Mouse (Mus musculus) lung, postnatal 0 days (tissue): Measurements from ENCODE around the gene Mlh3. TPM values are rescaled to one million over a fixed set of nuclear protein-coding genes. Genes with fewer than 3 reads are reported as not detected.

Experiments
- ATAC-seq: fragments of 200-750 bp; cut with Nextera tagmentation; 2 replicates; pipeline ENCODE4 v1.8.0; 2017; ENCODE audit warnings: moderate library complexity
- DNase-seq: peaks from one replicate; pipeline ENCODE4 v3.0.0-alpha.2; 2016; ENCODE audit warnings: low spot score
- H3K27ac ChIP-seq: fragments of 300-500 bp; sonication (generic); 2 replicates; pipeline ENCODE4 v1.5.1; 2014; ENCODE audit warnings: antibody characterized with exemption, mild to moderate bottlenecking, low read length, mixed read lengths
- H3K27me3 ChIP-seq: fragments of 300-500 bp; sonication (generic); replicated peaks from 2 replicates; pipeline ENCODE4 v1.6.1; 2014; ENCODE audit warnings: low read length, mixed read lengths; ENCODE audit not compliant: insufficient read depth
- H3K36me3 ChIP-seq: fragments of 300-500 bp; sonication (generic); 2 replicates; pipeline ENCODE4 v1.6.1; 2014; ENCODE audit warnings: low read length, mixed read lengths; ENCODE audit not compliant: insufficient read depth
- H3K4me1 ChIP-seq: fragments of 300-500 bp; sonication (generic); 2 replicates; pipeline ENCODE4 v1.6.1; 2014; ENCODE audit warnings: antibody characterized with exemption, low read depth, low read length, mixed read lengths; ENCODE audit not compliant: insufficient read depth
- H3K4me2 ChIP-seq: fragments of 300-500 bp; sonication (generic); replicated peaks from 2 replicates; pipeline ENCODE4 v1.6.1; 2014; ENCODE audit warnings: low read depth, mild to moderate bottlenecking, low read length, moderate library complexity, mixed read lengths
- H3K4me3 ChIP-seq: fragments of 300-500 bp; sonication (generic); 2 replicates; pipeline ENCODE4 v1.5.1; 2014; ENCODE audit warnings: low read depth, low read length
- H3K9ac ChIP-seq: fragments of 300-500 bp; sonication (generic); replicated peaks from 2 replicates; pipeline ENCODE4 v1.6.1; 2014; ENCODE audit warnings: low read depth, mild to moderate bottlenecking
- H3K9me3 ChIP-seq: fragments of 300-500 bp; sonication (generic); 2 replicates; pipeline ENCODE4 v1.6.1; 2016; ENCODE audit warnings: low read length, mixed read lengths
- CTCF ChIP-seq: IDR thresholded peaks from 2 replicates; pipeline ENCODE4 v1.5.1; 2016; ENCODE audit warnings: antibody characterized with exemption, mild to moderate bottlenecking
- EP300 ChIP-seq: IDR thresholded peaks from 2 replicates; pipeline ENCODE4 v1.6.1; 2016; ENCODE audit warnings: antibody characterized with exemption, mild to moderate bottlenecking, control low read depth
- WGBS: fragments of 180-500 bp; shearing (Covaris S2); extraction: QIAGEN DNeasy Blood & Tissue Kit; methylation state at CpG from one replicate; pipeline ENCODE4 v1.1.7; 2014; 5-methylcytosine and 5-hydroxymethylcytosine counted together
- polyA plus RNA-seq: library from polyadenylated mRNA; unstranded; fragments of >200 nt; fragmentation: Nextera tagmentation; extraction: Ambion mirVana; gene quantifications from 2 replicates; pipeline ENCODE4 v1.2.1, GENCODE M21; 2015

The Mlh3 gene
- polyA plus RNA-seq, 1 experiment from 2014 or later = 4.2 TPM

GRCm38 (mm10) chr12:85298127-85298834 lies 27.9 kb upstream of the Mlh3 start:
- H3K9ac ChIP-seq = no peak overlapping the region
- DNase-seq = no peak
- ATAC-seq = no peak
- WGBS = 63% methylated on average over 11 of the region's 11 CpGs
- H3K27me3 ChIP-seq = no peaks in the 10 kb centered on the region
- no peaks in the 10 kb centered on the region for H3K9me3 ChIP-seq
- H3K4me2 ChIP-seq = no peak overlapping the region
- no peak for TF ChIP-seq CTCF
- no peak for TF ChIP-seq EP300
- H3K4me1 ChIP-seq = no peaks in the 10 kb centered on the region
- H3K4me3 ChIP-seq = no peak overlapping the region
- no peak overlapping the region for H3K27ac ChIP-seq
- peaks cover 21% of the 10 kb centered on the region; the same call in 1 of the 2 replicates for H3K36me3 ChIP-seq

GRCm38 (mm10) chr12:85297345-85297997 lies 27.1 kb upstream of the Mlh3 start:
- TF ChIP-seq CTCF = no peak
- no peak for TF ChIP-seq EP300
- Histone ChIP-seq H3K27ac (no peak overlapping the region), H3K4me3 (no peak overlapping the region), H3K4me1 (no peaks in the 10 kb centered on the region), H3K27me3 (no peaks in the 10 kb centered on the region), H3K36me3 (peaks cover 17% of the 10 kb centered on the region; the same call in 1 of the 2 replicates), H3K9me3 (no peaks in the 10 kb centered on the region), H3K9ac (no peak overlapping the region), H3K4me2 (no peak overlapping the region)
- no peak for ATAC-seq
- DNase-seq = no peak
- WGBS = 81% methylated on average over 10 of the region's 10 CpGs

GRCm38 (mm10) chr12:85296915-85297314 lies 26.5 kb upstream of the Mlh3 start:
- ATAC-seq = no peak
- Histone ChIP-seq H3K9ac (no peak overlapping the region), H3K4me2 (no peak overlapping the region)

DNA sequence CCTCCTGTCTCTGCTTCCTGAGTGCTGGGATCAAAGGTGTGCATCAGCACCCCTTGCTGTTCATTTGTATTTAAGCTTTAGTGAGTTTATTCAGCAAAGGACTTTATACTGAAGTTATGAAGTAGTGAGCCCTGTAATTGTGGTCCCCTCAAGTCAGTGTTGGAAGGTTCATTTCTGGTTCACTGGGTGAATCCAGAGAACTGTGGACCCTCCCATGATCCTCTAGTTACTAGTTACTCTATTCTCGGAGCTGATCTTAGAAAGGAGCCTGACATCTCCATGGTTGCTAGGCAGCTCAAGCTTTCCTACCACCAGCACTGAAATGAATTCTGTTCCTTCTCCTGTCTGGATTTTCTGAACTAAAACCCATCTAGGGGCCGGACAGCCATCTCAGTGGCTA lies 25.1 kb upstream of the Mlh3 start:
- H3K9ac ChIP-seq = no peak overlapping the region
- no peaks in the 10 kb centered on the region for H3K9me3 ChIP-seq
- H3K27ac ChIP-seq = no peak overlapping the region
- H3K4me2 ChIP-seq = no peak overlapping the region
- ATAC-seq = no peak
- no peak for TF ChIP-seq EP300
- TF ChIP-seq CTCF = no peak
- H3K36me3 ChIP-seq = no peaks in the 10 kb centered on the region
- 86% methylated on average over 2 of the region's 2 CpGs for WGBS
- DNase-seq = no peak
- H3K4me1 ChIP-seq = no peaks in the 10 kb centered on the region
- no peaks in the 10 kb centered on the region for H3K27me3 ChIP-seq
- no peak overlapping the region for H3K4me3 ChIP-seq

More at GRCm38 (mm10) chr12:85296915-85297314, 26.5 kb upstream of the Mlh3 start:
- no peak overlapping the region for H3K4me3 ChIP-seq
- 72% methylated on average over 5 of the region's 5 CpGs for WGBS
- TF ChIP-seq EP300 (no peak), CTCF (no peak)
- no peaks in the 10 kb centered on the region for H3K9me3 ChIP-seq
- H3K27me3 ChIP-seq = no peaks in the 10 kb centered on the region
- no peaks in the 10 kb centered on the region for H3K4me1 ChIP-seq
- no peak for DNase-seq
- peaks cover 12% of the 10 kb centered on the region; the same call in 1 of the 2 replicates for H3K36me3 ChIP-seq
- H3K27ac ChIP-seq = no peak overlapping the region

GRCm38 (mm10) chr12:85292906-85293305 lies 22.5 kb upstream of the Mlh3 start:
- no peak overlapping the region for H3K4me3 ChIP-seq
- H3K36me3 ChIP-seq = no peaks in the 10 kb centered on the region
- no peak overlapping the region for H3K4me2 ChIP-seq
- no peaks in the 10 kb centered on the region for H3K9me3 ChIP-seq
- no peak overlapping the region for H3K27ac ChIP-seq
- H3K4me1 ChIP-seq = peaks cover 4% of the 10 kb centered on the region; the same call in 1 of the 2 replicates
- DNase-seq (no peak), ATAC-seq (no peak)
- TF ChIP-seq EP300 (no peak), CTCF (peak; percentile 25; the same call in 1 of the 2 replicates)
- no peak overlapping the region for H3K9ac ChIP-seq
- no peaks in the 10 kb centered on the region for H3K27me3 ChIP-seq

GRCm38 (mm10) chr12:85292288-85292687 lies 21.9 kb upstream of the Mlh3 start:
- ATAC-seq (no peak), DNase-seq (no peak)
- Histone ChIP-seq H3K9ac (no peak overlapping the region), H3K27me3 (no peaks in the 10 kb centered on the region), H3K36me3 (no peaks in the 10 kb centered on the region), H3K9me3 (no peaks in the 10 kb centered on the region), H3K4me2 (no peak overlapping the region), H3K4me3 (no peak overlapping the region), H3K4me1 (peaks cover 4% of the 10 kb centered on the region; the same call in 1 of the 2 replicates), H3K27ac (no peak overlapping the region)
- 75% methylated on average over 6 of the region's 6 CpGs for WGBS
- no peak for TF ChIP-seq CTCF
